Mouse (Mus musculus): ENCODE data around the gene Crispld2.

DNA sequence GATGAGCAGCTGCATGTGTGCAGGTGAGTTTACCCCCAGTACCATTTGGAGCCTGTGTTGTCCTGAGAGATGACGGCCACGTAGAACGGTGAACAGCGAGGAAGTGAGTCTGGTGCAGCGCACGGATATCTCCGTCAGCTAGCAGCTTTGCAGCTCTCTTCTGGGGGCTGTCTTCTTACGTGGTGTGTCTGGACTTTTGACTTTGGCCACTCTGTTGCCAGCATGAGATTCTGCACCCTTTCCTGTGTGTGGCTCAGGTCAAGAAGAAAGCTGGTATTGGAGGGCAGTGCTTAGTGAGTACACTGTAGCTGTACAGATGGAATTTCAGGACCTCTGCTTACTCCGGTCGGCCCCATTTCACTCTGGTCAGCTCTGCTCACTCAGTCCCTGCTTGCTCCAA, 34.2 kb upstream of the Crispld2 start:
- TF ChIP-seq CTCF (conservative IDR thresholded peaks at IDR 0.05; ENCODE audit: insufficient read depth, insufficient read length, low read depth, low read length) (no peak), POLR2A (IDR thresholded peaks at IDR 0.05; ENCODE audit: low read depth, low read length) (no peak)

Measured in kidney, adult 2 months (tissue).